In the genomic region with DNA sequence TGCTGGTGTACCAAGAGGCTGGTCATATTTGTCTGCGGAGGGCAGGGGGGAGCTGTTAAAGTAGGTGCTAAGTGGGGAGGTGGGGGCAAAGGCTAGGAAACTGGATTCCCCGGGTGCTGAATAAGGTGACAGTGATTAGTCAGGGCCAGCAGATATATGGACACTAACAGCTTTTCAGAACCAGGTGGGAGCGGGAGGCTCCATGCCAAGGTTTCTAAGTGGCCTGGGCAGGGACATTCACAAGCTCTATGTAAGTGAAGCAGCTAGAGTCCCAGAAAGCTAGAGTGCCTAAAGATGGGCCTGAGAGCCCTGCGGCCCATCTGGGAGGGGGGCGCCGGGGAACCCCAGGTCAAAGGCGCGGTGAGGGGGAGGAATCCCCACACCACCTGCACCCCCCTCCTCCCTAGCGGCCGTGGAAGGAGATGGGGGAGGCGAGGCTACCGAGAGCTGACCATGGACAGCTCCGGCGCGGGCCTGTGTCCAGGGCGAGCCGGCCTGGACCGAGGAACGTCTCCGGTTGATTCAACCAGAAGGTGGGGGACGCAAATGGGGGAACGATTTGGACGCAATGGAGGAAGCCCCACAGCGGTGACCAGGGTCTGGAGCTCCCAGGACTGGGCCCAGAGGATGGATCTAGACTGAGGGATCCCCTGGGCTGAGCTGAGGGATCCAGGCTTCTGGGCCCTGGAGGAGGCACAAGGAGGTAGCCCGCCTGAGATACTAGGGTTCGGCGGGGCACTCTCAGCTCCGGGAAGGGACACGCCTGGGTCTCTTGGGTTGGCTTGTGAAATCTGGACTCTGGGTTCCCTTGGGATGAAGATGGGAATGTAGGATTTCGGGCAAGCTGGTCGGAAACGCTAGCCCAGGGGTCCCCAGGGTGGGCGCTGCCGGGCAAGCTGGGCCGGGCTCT, we compare ENCODE assay signal across 7 mouse cellular contexts. TPM values are rescaled to one million over a fixed set of nuclear protein-coding genes. Genes with fewer than 3 reads are reported as not detected.
DNase-seq lines count a peak whose midpoint lies in the region; ATAC-seq and TF ChIP-seq lines count a peak whose summit lies in the region.

No protein-coding gene starts in this region.

- H3K27me3 ChIP-seq in ES-Bruce4 (ENCODE audit: control insufficient read depth, insufficient read depth, low read length, poor library complexity, severe bottlenecking) = no peaks in the 10 kb centered on the region
- H3K27me3 ChIP-seq in embryonic facial prominence, embryonic 11.5 days (ENCODE audit: control insufficient read depth, insufficient read depth, low read length) = peaks cover 40% of the 10 kb centered on the region
- H3K27me3 ChIP-seq in limb, embryonic 13.5 days = peaks cover 77% of the 10 kb centered on the region

- peak overlapping the region; percentile 66 for H3K4me3 ChIP-seq in ES-Bruce4 (ENCODE audit: low read depth, low read length)
- H3K4me3 ChIP-seq in embryonic facial prominence, embryonic 11.5 days (ENCODE audit: low read depth, low read length) = peak overlapping the region; percentile 73
- H3K4me3 ChIP-seq in limb, embryonic 13.5 days = peak overlapping the region; percentile 68

- H3K4me1 ChIP-seq in ES-Bruce4 (ENCODE audit: control insufficient read depth, insufficient read depth, low read length) = no peaks in the 10 kb centered on the region
- H3K4me1 ChIP-seq in embryonic facial prominence, embryonic 11.5 days (ENCODE audit: control insufficient read depth, insufficient read depth, low read length) = peaks cover 12% of the 10 kb centered on the region; the same call in 1 of the 2 replicates
- peaks cover 45% of the 10 kb centered on the region for H3K4me1 ChIP-seq in limb, embryonic 13.5 days

- no peaks in the 10 kb centered on the region for H3K9me3 ChIP-seq in ES-Bruce4 (replicated peaks; ENCODE audit: control insufficient read depth, insufficient read depth, low read length, poor library complexity, severe bottlenecking)
- no peaks in the 10 kb centered on the region for H3K9me3 ChIP-seq in embryonic facial prominence, embryonic 11.5 days (replicated peaks; ENCODE audit: control insufficient read depth, low read length)
- no peaks in the 10 kb centered on the region for H3K9me3 ChIP-seq in limb, embryonic 13.5 days

- TF ChIP-seq EP300 in ES-Bruce4 (IDR thresholded peaks at IDR 0.05; ENCODE audit: insufficient read depth, low read depth, low read length) = no peak

- ATAC-seq in embryonic facial prominence, embryonic 11.5 days (replicated peaks; ENCODE audit: insufficient number of reproducible peaks, low FRiP score, low TSS enrichment, low read depth) = no peak
- no peak for ATAC-seq in limb, embryonic 13.5 days (ENCODE audit: low FRiP score, low read depth)

- WGBS in embryonic facial prominence, embryonic 11.5 days = 3% methylated on average over 35 of the region's 35 CpGs
- 3% methylated on average over 34 of the region's 35 CpGs for WGBS in limb, embryonic 13.5 days

- TF ChIP-seq CTCF in ES-Bruce4 (IDR thresholded peaks at IDR 0.05; ENCODE audit: low read depth, low read length) = no peak

- peak overlapping the region; percentile 76 for H3K9ac ChIP-seq in ES-Bruce4 (ENCODE audit: low read depth, poor library complexity, severe bottlenecking)
- H3K9ac ChIP-seq in embryonic facial prominence, embryonic 11.5 days (replicated peaks; ENCODE audit: low read length) = peak overlapping the region; percentile 72
- H3K9ac ChIP-seq in limb, embryonic 13.5 days = peak overlapping the region; percentile 78

- DNase-seq in NIH3T3 (ENCODE audit: low read depth) = peak; percentile 85
- DNase-seq in embryonic facial prominence, embryonic 11.5 days (ENCODE audit: low spot score) = peak; percentile 58
- peak; percentile 78 for DNase-seq in heart, postnatal 4 days
- DNase-seq in neural tube, embryonic 10.5 days (ENCODE audit: extremely low spot score, low spot score) = peak; percentile 65
- DNase-seq in frontal cortex, postnatal 25 days (ENCODE audit: low spot score in 2 of 2) = no peak

- H3K4me2 ChIP-seq in embryonic facial prominence, embryonic 11.5 days (ENCODE audit: low read depth, low read length) = peak overlapping the region; percentile 95
- peak overlapping the region; percentile 97 for H3K4me2 ChIP-seq in limb, embryonic 13.5 days (replicated peaks)

- TF ChIP-seq POLR2A in ES-Bruce4 (IDR thresholded peaks at IDR 0.05; ENCODE audit: insufficient read depth, low read length) = no peak

- H3K27ac ChIP-seq in ES-Bruce4 (ENCODE audit: insufficient read depth, low read length) = no peak overlapping the region
- H3K27ac ChIP-seq in embryonic facial prominence, embryonic 11.5 days (replicated peaks; ENCODE audit: low read depth, low read length) = no peak overlapping the region
- H3K27ac ChIP-seq in limb, embryonic 13.5 days = no peak overlapping the region

- no peaks in the 10 kb centered on the region for H3K36me3 ChIP-seq in ES-Bruce4 (ENCODE audit: control insufficient read depth, insufficient read depth, low read length, poor library complexity, severe bottlenecking)
- H3K36me3 ChIP-seq in embryonic facial prominence, embryonic 11.5 days (replicated peaks; ENCODE audit: control insufficient read depth, insufficient read depth, low read depth, low read length) = no peaks in the 10 kb centered on the region
- no peaks in the 10 kb centered on the region for H3K36me3 ChIP-seq in limb, embryonic 13.5 days

RNA-seq across cellular contexts. Expression of a gene that starts 0.8 kb away (rescaled TPM):
- 7.2 and 9.3 TPM in 2 replicates for polyA plus RNA-seq in ES-Bruce4 (2011; ENCODE audit: insufficient read depth, insufficient read length, low read depth, missing spikeins)
- 7.4 TPM in 2 replicates for polyA plus RNA-seq in embryonic facial prominence, embryonic 11.5 days (2014; fragmentation: Nextera tagmentation; extraction: Ambion mirVana)
- total RNA-seq in heart, postnatal 4 days (2021) = under 1 TPM; 0.26 to 0.34 TPM
- polyA plus RNA-seq in limb, embryonic 13.5 days (2015; fragmentation: Nextera tagmentation; extraction: Ambion mirVana) = 5.2 and 6.9 TPM in 2 replicates

RNA-seq across cellular contexts. Expression of a gene that starts 4.4 kb away (rescaled TPM):
- 0.88 TPM in 1 of 2 replicates, not detected in the other for polyA plus RNA-seq in ES-Bruce4 (2011; ENCODE audit: insufficient read depth, insufficient read length, low read depth, missing spikeins)
- polyA plus RNA-seq in embryonic facial prominence, embryonic 11.5 days (2014; fragmentation: Nextera tagmentation; extraction: Ambion mirVana) = 0.77 and 0.86 TPM in 2 replicates
- total RNA-seq in heart, postnatal 4 days (2021) = 1 to 10 TPM; 1.5 to 2.4 TPM
- 1.4 and 2.5 TPM in 2 replicates for polyA plus RNA-seq in limb, embryonic 13.5 days (2015; fragmentation: Nextera tagmentation; extraction: Ambion mirVana)

RNA-seq across cellular contexts. Expression of a gene that starts 29.5 kb away (rescaled TPM):
- 686 and 799 TPM in 2 replicates for polyA plus RNA-seq in ES-Bruce4 (2011; ENCODE audit: insufficient read depth, insufficient read length, low read depth, missing spikeins)
- polyA plus RNA-seq in embryonic facial prominence, embryonic 11.5 days (2014; fragmentation: Nextera tagmentation; extraction: Ambion mirVana) = 71.6 and 75.0 TPM in 2 replicates
- 100 to 1,000 TPM; 203 to 223 TPM for total RNA-seq in heart, postnatal 4 days (2021)
- polyA plus RNA-seq in limb, embryonic 13.5 days (2015; fragmentation: Nextera tagmentation; extraction: Ambion mirVana) = 262 and 283 TPM in 2 replicates

RNA-seq across cellular contexts. Expression of a gene that starts 30.9 kb away (rescaled TPM):
- 5.2 and 6.9 TPM in 2 replicates for polyA plus RNA-seq in ES-Bruce4 (2011; ENCODE audit: insufficient read depth, insufficient read length, low read depth, missing spikeins)
- 0.33 and 0.34 TPM in 2 replicates for polyA plus RNA-seq in embryonic facial prominence, embryonic 11.5 days (2014; fragmentation: Nextera tagmentation; extraction: Ambion mirVana)
- total RNA-seq in heart, postnatal 4 days (2021) = 100 to 1,000 TPM; 182 to 202 TPM
- polyA plus RNA-seq in limb, embryonic 13.5 days (2015; fragmentation: Nextera tagmentation; extraction: Ambion mirVana) = 3.9 and 4.3 TPM in 2 replicates

RNA-seq across cellular contexts. Expression of a gene that starts 32.4 kb away (rescaled TPM):
- 18.9 and 19.8 TPM in 2 replicates for polyA plus RNA-seq in ES-Bruce4 (2011; ENCODE audit: insufficient read depth, insufficient read length, low read depth, missing spikeins)
- 5.0 and 7.2 TPM in 2 replicates for polyA plus RNA-seq in embryonic facial prominence, embryonic 11.5 days (2014; fragmentation: Nextera tagmentation; extraction: Ambion mirVana)
- total RNA-seq in heart, postnatal 4 days (2021) = 10 to 100 TPM; 26.2 to 29.2 TPM
- 15.8 and 19.6 TPM in 2 replicates for polyA plus RNA-seq in limb, embryonic 13.5 days (2015; fragmentation: Nextera tagmentation; extraction: Ambion mirVana)

Comparison
In these comparisons a context has a peak if more than half of its experiments do, and no peak if none do; other contexts are left out.
1. DNase-seq: peak in NIH3T3 (single experiment), embryonic facial prominence, embryonic 11.5 days (single experiment), heart, postnatal 4 days (single experiment) and neural tube, embryonic 10.5 days (single experiment); none in frontal cortex, postnatal 25 days (0 of 2).
2. Peak in every context shown above with its lines, with median percentiles within 50 percentile points of each other: H3K4me3 ChIP-seq and H3K9ac ChIP-seq.